Mouse (Mus musculus) midbrain, embryonic 13.5 days (tissue): ENCODE measurements around the gene Sh3gl1. TPM values are rescaled to one million over a fixed set of nuclear protein-coding genes. Genes with fewer than 3 reads are reported as not detected.
A peak's percentile ranks its signal among the peaks of the same experiment; 100 is the strongest.

ENCODE experiments used
- ATAC-seq: fragments of 200-750 bp; cut with Nextera tagmentation; 2 replicates; pipeline ENCODE4 v1.8.0; 2017; ENCODE audit warnings: mild to moderate bottlenecking, moderate TSS enrichment, moderate library complexity
- H3K27ac ChIP-seq: fragments of 300-500 bp; sonication (generic); 2 replicates; pipeline ENCODE4 v1.5.1; 2015; ENCODE audit warnings: inconsistent platforms, mild to moderate bottlenecking, moderate library complexity
- H3K27me3 ChIP-seq: fragments of 300-500 bp; sonication (generic); 2 replicates; pipeline ENCODE4 v1.6.1; 2015; ENCODE audit warnings: mild to moderate bottlenecking, inconsistent platforms
- H3K36me3 ChIP-seq: fragments of 300-500 bp; sonication (generic); 2 replicates; pipeline ENCODE4 v1.6.1; 2015; ENCODE audit warnings: mild to moderate bottlenecking, inconsistent platforms
- H3K4me1 ChIP-seq: fragments of 300-500 bp; sonication (generic); replicated peaks from 2 replicates; pipeline ENCODE4 v1.6.1; 2015; ENCODE audit warnings: inconsistent platforms
- H3K4me2 ChIP-seq: fragments of 300-500 bp; sonication (generic); replicated peaks from 2 replicates; pipeline ENCODE4 v1.6.1; 2015; ENCODE audit warnings: moderate library complexity, mild to moderate bottlenecking, inconsistent platforms
- H3K4me3 ChIP-seq: fragments of 300-500 bp; sonication (generic); replicated peaks from 2 replicates; pipeline ENCODE4 v1.5.1; 2015; ENCODE audit warnings: mild to moderate bottlenecking, inconsistent platforms
- H3K9ac ChIP-seq: fragments of 300-500 bp; sonication (generic); replicated peaks from 2 replicates; pipeline ENCODE4 v1.6.1; 2015; ENCODE audit warnings: mild to moderate bottlenecking, inconsistent platforms
- H3K9me3 ChIP-seq: fragments of 300-500 bp; sonication (generic); 2 replicates; pipeline ENCODE4 v1.6.1; 2016; ENCODE audit warnings: mild to moderate bottlenecking, inconsistent platforms
- WGBS: fragments of 180-500 bp; shearing (Covaris S2); methylation state at CpG from one replicate; pipeline ENCODE4 v1.1.7; 2015; 5-methylcytosine and 5-hydroxymethylcytosine counted together
- polyA plus RNA-seq: library from polyadenylated mRNA; unstranded; fragments of >200 nt; fragmentation: Nextera tagmentation; extraction: Ambion mirVana; gene quantifications from 2 replicates; pipeline ENCODE4 v1.2.1, GENCODE M21; 2015

Gene Sh3gl1
- polyA plus RNA-seq, 1 experiment from 2014 or later: 123 TPM

DNA sequence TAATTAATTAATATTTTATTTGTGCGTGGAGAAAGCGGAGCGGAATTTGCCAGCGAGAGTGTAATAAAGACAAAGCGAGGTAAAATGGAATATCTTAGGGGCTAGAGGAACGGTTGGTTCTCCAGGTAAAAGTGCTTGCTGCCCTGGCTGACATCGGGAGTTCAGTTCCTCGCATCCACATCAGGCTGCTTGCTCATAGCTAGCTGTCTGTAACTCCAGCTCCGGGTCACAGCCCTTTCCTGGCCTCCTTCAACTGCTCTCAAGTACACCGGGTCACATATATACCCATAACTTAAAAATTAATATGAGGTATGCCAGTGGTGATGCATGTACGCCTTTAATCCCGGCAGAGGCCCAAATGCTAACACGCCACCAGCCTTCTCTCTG is 459 bp upstream of the Sh3gl1 start:
- H3K4me1 ChIP-seq: peaks cover 59% of the 10 kb centered on the region

DNA sequence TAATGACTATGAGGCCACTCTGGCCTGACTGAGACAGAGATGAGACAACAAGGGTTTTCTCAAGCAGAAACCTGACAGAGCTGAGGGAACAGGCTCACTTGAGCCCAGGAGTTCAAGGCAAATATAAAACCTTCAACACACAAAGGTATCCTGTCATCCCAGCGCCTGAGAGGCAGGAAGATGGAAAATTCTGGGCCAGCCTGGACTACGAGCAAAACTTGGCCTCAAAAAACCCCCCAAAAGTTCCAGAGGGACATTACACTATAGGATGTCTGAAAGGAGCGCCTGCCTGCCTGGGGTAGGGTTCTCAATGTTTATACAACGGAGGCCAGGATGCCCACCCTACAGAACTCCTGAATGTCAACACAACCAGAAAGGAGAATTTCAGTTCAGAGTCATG is 1.2 kb downstream of the Sh3gl1 start:
- Histone ChIP-seq H3K36me3 (peaks cover 36% of the 10 kb centered on the region), H3K4me1 (peaks cover 49% of the 10 kb centered on the region), H3K27ac (no peak overlapping the region), H3K27me3 (no peaks in the 10 kb centered on the region), H3K4me3 (peak overlapping the region; percentile 88), H3K4me2 (peak overlapping the region; percentile 68), H3K9me3 (no peaks in the 10 kb centered on the region), H3K9ac (peak overlapping the region; percentile 90)
- ATAC-seq: no peak
- WGBS: 93% methylated on average over 4 of the region's 4 CpGs

More for the DNA sequence above, 459 bp upstream of the Sh3gl1 start:
- WGBS: 36% methylated on average over 13 of the region's 13 CpGs
- Histone ChIP-seq H3K27ac (peak overlapping the region; percentile 19; the same call in 1 of the 2 replicates), H3K4me3 (peak overlapping the region; percentile 88), H3K36me3 (peaks cover 27% of the 10 kb centered on the region), H3K4me2 (peak overlapping the region; percentile 42), H3K27me3 (no peaks in the 10 kb centered on the region), H3K9ac (no peak overlapping the region), H3K9me3 (no peaks in the 10 kb centered on the region)
- ATAC-seq: peak; percentile 53

GRCm38 (mm10) chr17:56034726-56035100 is 1.7 kb downstream of the Sh3gl1 start:
- no peak overlapping the region for H3K27ac ChIP-seq
- no peak overlapping the region; the same call in 1 of the 2 replicates for H3K4me3 ChIP-seq
- 95% methylated on average over 6 of the region's 6 CpGs for WGBS
- H3K4me2 ChIP-seq: peak overlapping the region; percentile 68
- peak overlapping the region; percentile 90; the same call in 1 of the 2 replicates for H3K9ac ChIP-seq
- no peaks in the 10 kb centered on the region for H3K9me3 ChIP-seq
- H3K4me1 ChIP-seq: peaks cover 49% of the 10 kb centered on the region
- peaks cover 39% of the 10 kb centered on the region for H3K36me3 ChIP-seq
- H3K27me3 ChIP-seq: no peaks in the 10 kb centered on the region
- no peak for ATAC-seq

- Histone ChIP-seq H3K4me2 (no peak overlapping the region), H3K9me3 (no peaks in the 10 kb centered on the region), H3K27ac (no peak overlapping the region), H3K4me3 (no peak overlapping the region), H3K9ac (peak overlapping the region; percentile 90; the same call in 1 of the 2 replicates), H3K36me3 (peaks cover 44% of the 10 kb centered on the region), H3K4me1 (peaks cover 49% of the 10 kb centered on the region), H3K27me3 (no peaks in the 10 kb centered on the region)
- no peak for ATAC-seq
- 92% methylated on average over 7 of the region's 7 CpGs for WGBS
Measured at GRCm38 (mm10) chr17:56034040-56034725, 2.3 kb downstream of the Sh3gl1 start.

DNA sequence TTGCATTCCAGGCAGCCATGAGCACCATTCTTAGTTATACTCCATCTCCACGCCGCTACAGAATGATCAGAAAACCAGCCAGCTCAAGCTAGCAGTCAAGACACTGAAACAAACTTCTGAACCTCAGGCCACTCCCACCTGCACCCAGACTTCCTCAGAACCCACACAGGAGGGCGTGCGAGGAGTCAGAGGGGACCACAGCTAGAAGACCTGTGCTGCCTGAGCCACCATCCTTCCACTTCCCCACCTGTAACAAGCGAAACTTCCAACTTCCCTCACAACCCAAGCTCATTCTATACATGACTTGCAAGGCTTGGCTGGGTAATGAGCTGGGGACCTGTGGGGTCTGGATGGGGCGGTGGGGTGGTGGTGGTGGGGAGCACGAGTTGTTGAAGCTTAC is 3.6 kb downstream of the Sh3gl1 start:
- WGBS: 80% methylated on average over 7 of the region's 7 CpGs

DNA sequence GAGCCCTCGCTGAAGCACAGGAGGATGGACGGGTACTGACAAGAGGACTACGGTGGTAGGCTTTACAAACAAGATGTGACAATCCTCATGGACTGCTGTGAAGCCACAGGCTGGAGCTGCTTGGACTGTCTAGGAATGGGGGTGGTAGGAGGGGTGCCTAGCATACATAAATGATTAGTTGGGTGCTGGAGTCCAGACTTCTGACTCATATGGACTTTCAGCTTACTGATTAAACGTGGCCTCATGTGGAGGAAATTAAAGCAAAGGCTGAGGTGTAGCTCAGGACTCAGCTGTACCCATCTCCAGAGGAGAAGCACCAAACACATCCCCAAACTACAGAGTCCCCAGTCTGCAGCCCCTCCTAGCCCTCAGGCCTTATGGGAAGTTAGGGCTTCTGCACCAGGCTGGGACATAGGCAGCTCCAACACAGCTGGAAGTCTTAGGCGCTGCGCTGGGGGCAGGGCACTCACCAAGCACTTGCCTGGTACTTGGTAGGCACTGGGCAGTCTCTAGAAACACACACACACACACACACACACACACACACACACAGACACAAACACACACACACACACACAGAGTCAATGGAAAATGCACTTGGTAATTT is 4.2 kb downstream of the Sh3gl1 start:
- Histone ChIP-seq H3K27ac (no peak overlapping the region), H3K9me3 (no peaks in the 10 kb centered on the region), H3K4me3 (no peak overlapping the region), H3K36me3 (peaks cover 53% of the 10 kb centered on the region), H3K4me2 (no peak overlapping the region), H3K9ac (no peak overlapping the region), H3K4me1 (peaks cover 49% of the 10 kb centered on the region), H3K27me3 (no peaks in the 10 kb centered on the region)
- WGBS: 73% methylated on average over 6 of the region's 6 CpGs
- ATAC-seq: no peak

More for the DNA sequence above, 3.6 kb downstream of the Sh3gl1 start:
- peaks cover 53% of the 10 kb centered on the region for H3K36me3 ChIP-seq
- H3K4me3 ChIP-seq: no peak overlapping the region
- H3K27me3 ChIP-seq: no peaks in the 10 kb centered on the region
- H3K9me3 ChIP-seq: no peaks in the 10 kb centered on the region
- no peak overlapping the region for H3K27ac ChIP-seq
- ATAC-seq: no peak
- no peak overlapping the region for H3K9ac ChIP-seq
- no peak overlapping the region for H3K4me2 ChIP-seq
- peaks cover 49% of the 10 kb centered on the region for H3K4me1 ChIP-seq

GRCm38 (mm10) chr17:56031431-56031830 is 5.0 kb downstream of the Sh3gl1 start:
- no peak overlapping the region for H3K4me3 ChIP-seq
- H3K9ac ChIP-seq: no peak overlapping the region
- H3K4me2 ChIP-seq: no peak overlapping the region
- no peak overlapping the region for H3K27ac ChIP-seq
- WGBS: 91% methylated on average over 7 of the region's 7 CpGs
- no peaks in the 10 kb centered on the region for H3K9me3 ChIP-seq
- H3K27me3 ChIP-seq: no peaks in the 10 kb centered on the region
- peaks cover 47% of the 10 kb centered on the region for H3K4me1 ChIP-seq
- ATAC-seq: no peak
- peaks cover 57% of the 10 kb centered on the region for H3K36me3 ChIP-seq

DNA sequence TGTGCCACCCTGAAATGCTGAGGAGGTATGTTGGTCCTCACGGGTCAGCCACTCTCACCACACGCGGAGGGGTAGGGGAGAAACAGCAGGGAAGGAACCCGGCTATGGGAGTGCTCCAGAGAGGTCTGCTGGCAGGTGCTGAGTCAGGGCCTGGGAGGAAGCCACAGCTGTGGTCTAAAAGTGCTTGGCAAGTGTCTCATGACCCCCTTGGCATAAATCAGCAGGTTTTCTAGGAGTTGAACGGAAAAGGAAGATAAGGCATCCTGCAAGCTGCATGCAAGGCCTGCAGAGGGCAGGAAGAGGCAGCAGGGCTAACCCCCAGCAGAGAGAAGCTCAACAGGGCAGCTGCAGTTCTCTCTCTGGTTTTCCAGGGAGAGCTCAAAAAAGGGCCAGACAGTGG is 5.5 kb downstream of the Sh3gl1 start:
- Histone ChIP-seq H3K4me3 (no peak overlapping the region), H3K27ac (no peak overlapping the region), H3K36me3 (peaks cover 57% of the 10 kb centered on the region), H3K4me1 (peaks cover 45% of the 10 kb centered on the region), H3K27me3 (no peaks in the 10 kb centered on the region), H3K9ac (no peak overlapping the region), H3K9me3 (no peaks in the 10 kb centered on the region), H3K4me2 (no peak overlapping the region)
- ATAC-seq: no peak
- 77% methylated on average over 5 of the region's 5 CpGs for WGBS

DNA sequence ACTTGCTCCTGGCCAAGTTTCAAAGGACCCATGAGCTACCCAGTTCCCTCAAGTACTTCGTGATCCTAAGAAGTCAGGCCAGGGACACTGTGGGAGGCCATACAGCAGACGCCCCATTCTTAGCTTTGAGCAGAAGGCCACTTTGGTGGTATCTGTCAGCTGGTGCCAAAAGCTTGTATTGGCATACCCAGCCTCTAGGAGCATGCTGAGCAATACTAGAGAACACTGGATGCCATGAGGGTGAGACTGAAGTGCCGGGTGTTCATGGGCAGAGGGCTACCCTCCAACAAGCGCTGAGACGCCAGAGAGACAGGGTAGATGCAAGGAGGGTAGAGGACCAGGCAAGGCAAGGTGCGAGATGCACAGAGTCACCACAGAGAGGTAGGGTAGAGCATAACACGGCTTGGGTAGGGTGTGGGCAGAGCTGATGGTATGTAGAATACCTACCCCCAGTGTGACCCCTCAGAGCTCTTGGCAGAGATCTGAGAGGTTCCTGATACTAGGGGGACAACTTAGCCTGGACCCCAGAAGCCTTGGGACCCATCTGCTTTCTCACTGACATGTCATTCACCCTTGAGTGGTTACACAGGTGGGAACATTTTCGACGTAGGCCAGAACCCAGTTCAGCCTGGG is 6.1 kb downstream of the Sh3gl1 start:
- 95% methylated on average over 9 of the region's 9 CpGs for WGBS
- Histone ChIP-seq H3K27ac (no peak overlapping the region), H3K4me1 (peaks cover 40% of the 10 kb centered on the region), H3K9me3 (no peaks in the 10 kb centered on the region), H3K36me3 (peaks cover 58% of the 10 kb centered on the region), H3K27me3 (no peaks in the 10 kb centered on the region), H3K9ac (no peak overlapping the region), H3K4me2 (no peak overlapping the region), H3K4me3 (no peak overlapping the region)
- no peak for ATAC-seq

DNA sequence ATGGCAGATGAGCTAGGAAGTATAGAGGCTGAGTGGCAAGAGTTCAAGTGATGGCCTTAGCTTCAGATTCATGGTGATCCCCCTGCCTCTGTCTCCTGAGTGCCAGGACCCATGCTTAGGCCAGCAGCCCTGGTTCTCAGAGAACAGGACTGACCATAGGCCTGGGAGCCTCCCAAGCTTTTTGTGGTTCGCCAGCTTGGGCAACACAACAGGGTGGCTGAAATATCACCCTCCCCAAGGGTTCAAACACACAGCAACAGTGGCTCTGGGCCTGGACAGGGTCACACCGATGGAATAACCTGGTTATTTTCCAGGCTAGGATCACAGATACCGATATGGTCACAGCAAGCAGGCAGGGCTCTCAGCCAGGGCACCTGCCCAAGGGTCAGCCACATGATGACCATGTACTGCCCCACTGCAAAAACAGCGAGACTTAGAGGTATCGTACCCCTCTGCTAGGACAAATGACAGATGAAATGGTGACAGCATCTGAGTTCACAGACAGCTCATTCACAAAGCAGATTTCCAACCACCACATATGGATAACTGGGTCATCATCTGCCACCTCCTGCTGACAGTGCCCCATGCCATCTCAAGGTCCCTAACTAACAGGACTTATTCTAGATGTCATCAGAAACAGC is 8.5 kb downstream of the Sh3gl1 start:
- 92% methylated on average over 5 of the region's 5 CpGs for WGBS
- peaks cover 22% of the 10 kb centered on the region for H3K4me1 ChIP-seq
- no peak overlapping the region for H3K4me3 ChIP-seq
- peaks cover 49% of the 10 kb centered on the region for H3K36me3 ChIP-seq
- H3K9me3 ChIP-seq: no peaks in the 10 kb centered on the region
- no peak for ATAC-seq
- H3K4me2 ChIP-seq: no peak overlapping the region
- no peak overlapping the region for H3K9ac ChIP-seq
- no peak overlapping the region for H3K27ac ChIP-seq
- H3K27me3 ChIP-seq: no peaks in the 10 kb centered on the region

GRCm38 (mm10) chr17:56026881-56027280 is 9.6 kb downstream of the Sh3gl1 start:
- Histone ChIP-seq H3K36me3 (peaks cover 42% of the 10 kb centered on the region), H3K4me3 (no peak overlapping the region), H3K4me1 (peaks cover 24% of the 10 kb centered on the region), H3K27ac (no peak overlapping the region), H3K9ac (no peak overlapping the region), H3K4me2 (no peak overlapping the region), H3K9me3 (no peaks in the 10 kb centered on the region), H3K27me3 (no peaks in the 10 kb centered on the region)
- 80% methylated on average over 1 of the region's 1 CpGs for WGBS
- ATAC-seq: no peak

DNA sequence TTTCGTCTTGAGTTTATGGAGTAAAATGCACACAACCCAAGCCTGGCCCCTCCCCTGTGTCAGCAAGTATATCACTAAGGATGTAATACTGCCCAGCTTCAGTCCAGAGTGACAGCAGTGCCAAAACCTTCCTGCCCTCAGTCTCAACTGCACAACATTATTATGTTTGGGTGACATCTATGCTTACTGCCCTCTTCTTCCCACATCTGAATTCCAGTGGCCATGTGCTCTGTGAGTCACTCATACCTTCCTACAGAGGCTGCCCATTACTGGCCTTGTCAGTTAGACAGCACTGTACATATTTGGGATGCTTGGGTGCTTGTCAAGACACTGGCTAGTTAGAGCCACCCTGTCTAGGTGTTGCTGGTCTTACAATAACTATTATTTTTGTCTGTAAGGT is 10.1 kb downstream of the Sh3gl1 start:
- no peak overlapping the region for H3K4me3 ChIP-seq
- H3K4me1 ChIP-seq: peaks cover 28% of the 10 kb centered on the region
- ATAC-seq: no peak
- no peak overlapping the region for H3K4me2 ChIP-seq
- 87% methylated on average over 1 of the region's 1 CpGs for WGBS
- H3K27me3 ChIP-seq: no peaks in the 10 kb centered on the region
- H3K9ac ChIP-seq: no peak overlapping the region
- H3K27ac ChIP-seq: no peak overlapping the region
- peaks cover 42% of the 10 kb centered on the region for H3K36me3 ChIP-seq
- H3K9me3 ChIP-seq: no peaks in the 10 kb centered on the region
